Mouse (Mus musculus): ENCODE data around the gene Emsy. TPM values are rescaled to one million over a fixed set of nuclear protein-coding genes. Genes with fewer than 3 reads are reported as not detected.

Emsy gene
- polyA plus RNA-seq, 1 experiment from 2014 or later, result 40.6 TPM

GRCm38 (mm10) chr7:98544556-98544955, 112.0 kb downstream of the Emsy start:
- no peak for DNase-seq (ENCODE audit: extremely low spot score, low spot score)
- Histone ChIP-seq H3K36me3 (replicated peaks) (no peaks in the 10 kb centered on the region), H3K4me3 (no peak overlapping the region), H3K27me3 (ENCODE audit: poor library complexity, severe bottlenecking) (no peaks in the 10 kb centered on the region), H3K27ac (no peak overlapping the region), H3K4me1 (peaks cover 20% of the 10 kb centered on the region), H3K9me3 (no peaks in the 10 kb centered on the region)
- 86% methylated on average over 3 of the region's 3 CpGs for WGBS

GRCm38 (mm10) chr7:98543853-98544370, 112.7 kb downstream of the Emsy start:
- 67% methylated on average over 11 of the region's 11 CpGs for WGBS
- H3K27me3 ChIP-seq (ENCODE audit: poor library complexity, severe bottlenecking), result no peaks in the 10 kb centered on the region
- H3K4me3 ChIP-seq, result no peak overlapping the region
- no peaks in the 10 kb centered on the region for H3K9me3 ChIP-seq
- H3K4me1 ChIP-seq, result peaks cover 19% of the 10 kb centered on the region
- no peak for DNase-seq (ENCODE audit: extremely low spot score, low spot score)
- no peaks in the 10 kb centered on the region for H3K36me3 ChIP-seq (replicated peaks)
- H3K27ac ChIP-seq, result no peak overlapping the region

GRCm38 (mm10) chr7:98542731-98543142, 113.8 kb downstream of the Emsy start:
- Histone ChIP-seq H3K4me1 (peaks cover 18% of the 10 kb centered on the region), H3K4me3 (no peak overlapping the region), H3K36me3 (replicated peaks) (no peaks in the 10 kb centered on the region), H3K9me3 (no peaks in the 10 kb centered on the region), H3K27ac (no peak overlapping the region), H3K27me3 (ENCODE audit: poor library complexity, severe bottlenecking) (no peaks in the 10 kb centered on the region)
- DNase-seq (ENCODE audit: extremely low spot score, low spot score), result no peak
- 84% methylated on average over 6 of the region's 6 CpGs for WGBS

- Histone ChIP-seq H3K4me3 (no peak overlapping the region), H3K9me3 (no peaks in the 10 kb centered on the region), H3K27ac (no peak overlapping the region), H3K36me3 (replicated peaks) (no peaks in the 10 kb centered on the region), H3K4me1 (peaks cover 23% of the 10 kb centered on the region), H3K27me3 (ENCODE audit: poor library complexity, severe bottlenecking) (no peaks in the 10 kb centered on the region)
- 96% methylated on average over 3 of the region's 3 CpGs for WGBS
- no peak for DNase-seq (ENCODE audit: extremely low spot score, low spot score)
Measured at GRCm38 (mm10) chr7:98542267-98542666, 114.3 kb downstream of the Emsy start.

- no peaks in the 10 kb centered on the region for H3K27me3 ChIP-seq (ENCODE audit: poor library complexity, severe bottlenecking)
- peaks cover 28% of the 10 kb centered on the region for H3K4me1 ChIP-seq
- H3K9me3 ChIP-seq, result no peaks in the 10 kb centered on the region
- DNase-seq (ENCODE audit: extremely low spot score, low spot score), result no peak
- H3K4me3 ChIP-seq, result no peak overlapping the region
- H3K36me3 ChIP-seq (replicated peaks), result no peaks in the 10 kb centered on the region
- peak overlapping the region; percentile 49; the same call in 1 of the 2 replicates for H3K27ac ChIP-seq
- WGBS, result 95% methylated on average over 5 of the region's 5 CpGs
Measured at GRCm38 (mm10) chr7:98541564-98541963, 115.0 kb downstream of the Emsy start.

- Histone ChIP-seq H3K27ac (peak overlapping the region; percentile 49; the same call in 1 of the 2 replicates), H3K4me3 (no peak overlapping the region), H3K27me3 (ENCODE audit: poor library complexity, severe bottlenecking) (no peaks in the 10 kb centered on the region), H3K36me3 (replicated peaks) (no peaks in the 10 kb centered on the region), H3K4me1 (peaks cover 28% of the 10 kb centered on the region), H3K9me3 (no peaks in the 10 kb centered on the region)
- WGBS, result 67% methylated on average over 2 of the region's 2 CpGs
- DNase-seq (ENCODE audit: extremely low spot score, low spot score), result no peak
Measured at GRCm38 (mm10) chr7:98540879-98541278, 115.7 kb downstream of the Emsy start.

- 42% methylated on average over 8 of the region's 8 CpGs for WGBS
- no peaks in the 10 kb centered on the region for H3K9me3 ChIP-seq
- H3K4me3 ChIP-seq, result no peak overlapping the region
- H3K27ac ChIP-seq, result peak overlapping the region; percentile 80
- no peaks in the 10 kb centered on the region for H3K27me3 ChIP-seq (ENCODE audit: poor library complexity, severe bottlenecking)
- no peaks in the 10 kb centered on the region for H3K36me3 ChIP-seq (replicated peaks)
- DNase-seq (ENCODE audit: extremely low spot score, low spot score), result no peak
- H3K4me1 ChIP-seq, result peaks cover 22% of the 10 kb centered on the region
Measured at GRCm38 (mm10) chr7:98537967-98538573, 118.5 kb downstream of the Emsy start.

GRCm38 (mm10) chr7:98537210-98537966, 119.2 kb downstream of the Emsy start:
- Histone ChIP-seq H3K9me3 (no peaks in the 10 kb centered on the region), H3K4me3 (peak overlapping the region; percentile 8; the same call in 1 of the 2 replicates), H3K4me1 (peaks cover 22% of the 10 kb centered on the region), H3K27me3 (ENCODE audit: poor library complexity, severe bottlenecking) (no peaks in the 10 kb centered on the region), H3K27ac (peak overlapping the region; percentile 80), H3K36me3 (replicated peaks) (no peaks in the 10 kb centered on the region)
- DNase-seq (ENCODE audit: extremely low spot score, low spot score), result peak; percentile 36
- WGBS, result 25% methylated on average over 10 of the region's 10 CpGs

Other genes with a start within 250 kb of the Emsy start
- gene Gucy2d, start 216.4 kb downstream of the Emsy start, polyA plus RNA-seq (2016; fragmentation: Nextera tagmentation; extraction: Ambion mirVana), result not detected in 2 replicates
- gene Lrrc32, start 167.5 kb downstream of the Emsy start, polyA plus RNA-seq (2016; fragmentation: Nextera tagmentation; extraction: Ambion mirVana), result 4.7 and 4.8 TPM in 2 replicates
- gene Thap12, start 46.3 kb upstream of the Emsy start, polyA plus RNA-seq (2016; fragmentation: Nextera tagmentation; extraction: Ambion mirVana), result 58.1 and 58.2 TPM in 2 replicates
- gene Wnt11, start 178.3 kb upstream of the Emsy start, polyA plus RNA-seq (2016; fragmentation: Nextera tagmentation; extraction: Ambion mirVana), result 0.17 and 0.32 TPM in 2 replicates

Measured in forebrain, embryonic 10.5 days (tissue).